Mouse (Mus musculus) heart, postnatal 0 days (tissue): Measurements from ENCODE around the gene Zc3h6. TPM values are rescaled to one million over a fixed set of nuclear protein-coding genes. Genes with fewer than 3 reads are reported as not detected.

Source experiments
- ATAC-seq: fragments of 200-750 bp; cut with Nextera tagmentation; 2 replicates; pipeline ENCODE4 v1.8.0; 2017; ENCODE audit warnings: low read depth, moderate number of reproducible peaks, moderate library complexity; ENCODE audit not compliant: insufficient read depth
- DNase-seq: peaks from one replicate; pipeline ENCODE4 v3.0.0-alpha.2; 2016; ENCODE audit warnings: low spot score
- H3K27ac ChIP-seq: fragments of 300-500 bp; sonication (generic); 2 replicates; pipeline ENCODE4 v1.5.1; 2014; ENCODE audit warnings: low read depth, mild to moderate bottlenecking
- H3K27me3 ChIP-seq: fragments of 300-500 bp; sonication (generic); 2 replicates; pipeline ENCODE4 v1.6.1; 2014; ENCODE audit warnings: low read length, mixed read lengths; ENCODE audit not compliant: control insufficient read depth, insufficient read depth
- H3K36me3 ChIP-seq: fragments of 300-500 bp; sonication (generic); replicated peaks from 2 replicates; pipeline ENCODE4 v1.6.1; 2014; ENCODE audit warnings: low read length, mixed read lengths; ENCODE audit not compliant: control insufficient read depth, insufficient read depth
- H3K4me1 ChIP-seq: fragments of 300-500 bp; sonication (generic); 2 replicates; pipeline ENCODE4 v1.6.1; 2014; ENCODE audit warnings: antibody characterized with exemption; ENCODE audit not compliant: control insufficient read depth, insufficient read depth
- H3K4me2 ChIP-seq: fragments of 300-500 bp; sonication (generic); 2 replicates; pipeline ENCODE4 v1.6.1; 2014; ENCODE audit warnings: low read depth, mild to moderate bottlenecking, low read length, moderate library complexity
- H3K4me3 ChIP-seq: fragments of 300-500 bp; sonication (generic); 2 replicates; pipeline ENCODE4 v1.5.1; 2014; ENCODE audit warnings: low read depth, low read length
- H3K9ac ChIP-seq: fragments of 300-500 bp; sonication (generic); replicated peaks from 2 replicates; pipeline ENCODE4 v1.6.1; 2014; ENCODE audit warnings: low read depth, low read length, mixed read lengths
- H3K9me3 ChIP-seq: fragments of 300-500 bp; sonication (generic); replicated peaks from 2 replicates; pipeline ENCODE4 v1.6.1; 2016; ENCODE audit warnings: low read length; ENCODE audit not compliant: control insufficient read depth
- CTCF ChIP-seq: IDR thresholded peaks from 2 replicates; pipeline ENCODE4 v1.5.1; 2016; ENCODE audit warnings: antibody characterized with exemption, control low read depth, low read depth
- EP300 ChIP-seq: IDR thresholded peaks from 2 replicates; pipeline ENCODE4 v1.6.1; 2016; ENCODE audit warnings: antibody characterized with exemption, low read depth
- WGBS: fragments of 180-500 bp; shearing (Covaris S2); extraction: QIAGEN DNeasy Blood & Tissue Kit; methylation state at CpG from one replicate; pipeline ENCODE4 v1.1.7; 2014; 5-methylcytosine and 5-hydroxymethylcytosine counted together
- polyA plus RNA-seq: library from polyadenylated mRNA; unstranded; fragments of >200 nt; fragmentation: Nextera tagmentation; extraction: Ambion mirVana; gene quantifications from 2 replicates; pipeline ENCODE4 v1.2.1, GENCODE M21; 2015
- total RNA-seq: library from RNA; depleted of rRNA; stranded (reverse); fragments of >200 nt; gene quantifications from 2 replicates; pipeline ENCODE4 v1.2.3, GENCODE M21; 2014; ENCODE audit warnings: low replicate concordance

Gene Zc3h6
- total and polyA plus RNA-seq, 2 experiments from 2014 or later: 1.7 to 3.2 TPM

GRCm38 (mm10) chr2:128967661-128968441 is 649 bp downstream of the Zc3h6 start, which contains the start of gene Gm10762:
Gene Gm10762, minus strand, starts transcription at chr2:128967725.
- Histone ChIP-seq H3K4me2 (peak within 1 kb of the TSS; percentile 61), H3K27me3 (no peaks in the 10 kb centered on the region), H3K4me1 (peaks cover 3% of the 10 kb centered on the region; the same call in 1 of the 2 replicates), H3K9me3 (no peaks in the 10 kb centered on the region), H3K36me3 (no peaks in the 10 kb centered on the region), H3K27ac (peak within 1 kb of the TSS; percentile 100), H3K9ac (peak within 1 kb of the TSS; percentile 96), H3K4me3 (peak within 1 kb of the TSS; percentile 82)
- DNase-seq: peak; percentile 58
- under 1% methylated on average over 77 of the region's 80 CpGs for WGBS
- no peak for TF ChIP-seq EP300
- TF ChIP-seq CTCF: no peak
- peak; percentile 85 for ATAC-seq

- ATAC-seq (no peak), DNase-seq (no peak)
- no peak for TF ChIP-seq CTCF
- no peak for TF ChIP-seq EP300
- Histone ChIP-seq H3K4me1 (peaks cover 8% of the 10 kb centered on the region; the same call in 1 of the 2 replicates), H3K4me3 (peak overlapping the region; percentile 82), H3K9me3 (no peaks in the 10 kb centered on the region), H3K27ac (peak overlapping the region; percentile 100), H3K36me3 (no peaks in the 10 kb centered on the region), H3K4me2 (peak overlapping the region; percentile 61), H3K9ac (no peak overlapping the region), H3K27me3 (no peaks in the 10 kb centered on the region)
Observed at GRCm38 (mm10) chr2:128968475-128969083, 1.4 kb downstream of the Zc3h6 start.

GRCm38 (mm10) chr2:128972301-128972700 is 5.1 kb downstream of the Zc3h6 start:
- TF ChIP-seq EP300 (no peak), CTCF (no peak)
- H3K27me3 ChIP-seq: no peaks in the 10 kb centered on the region
- H3K4me3 ChIP-seq: no peak overlapping the region
- no peak overlapping the region for H3K9ac ChIP-seq
- H3K36me3 ChIP-seq: no peaks in the 10 kb centered on the region
- no peak for ATAC-seq
- H3K4me1 ChIP-seq: 0 out of 2 replicates have a peak, but pooled peaks cover 6% of the 10 kb centered on the region
- no peak overlapping the region for H3K27ac ChIP-seq
- H3K9me3 ChIP-seq: no peaks in the 10 kb centered on the region
- no peak for DNase-seq
- no peak overlapping the region for H3K4me2 ChIP-seq

- H3K36me3 ChIP-seq: no peaks in the 10 kb centered on the region
- H3K4me3 ChIP-seq: no peak overlapping the region
- no peak for DNase-seq
- no peaks in the 10 kb centered on the region for H3K9me3 ChIP-seq
- no peak overlapping the region for H3K9ac ChIP-seq
- 0 out of 2 replicates have a peak, but pooled peaks cover 6% of the 10 kb centered on the region for H3K4me1 ChIP-seq
- no peak overlapping the region for H3K4me2 ChIP-seq
- H3K27me3 ChIP-seq: no peaks in the 10 kb centered on the region
- ATAC-seq: no peak
- no peak overlapping the region for H3K27ac ChIP-seq
- no peak for TF ChIP-seq CTCF
- TF ChIP-seq EP300: no peak
- WGBS: 75% methylated on average over 4 of the region's 4 CpGs
Observed at GRCm38 (mm10) chr2:128975572-128975971, 8.4 kb downstream of the Zc3h6 start.

DNA sequence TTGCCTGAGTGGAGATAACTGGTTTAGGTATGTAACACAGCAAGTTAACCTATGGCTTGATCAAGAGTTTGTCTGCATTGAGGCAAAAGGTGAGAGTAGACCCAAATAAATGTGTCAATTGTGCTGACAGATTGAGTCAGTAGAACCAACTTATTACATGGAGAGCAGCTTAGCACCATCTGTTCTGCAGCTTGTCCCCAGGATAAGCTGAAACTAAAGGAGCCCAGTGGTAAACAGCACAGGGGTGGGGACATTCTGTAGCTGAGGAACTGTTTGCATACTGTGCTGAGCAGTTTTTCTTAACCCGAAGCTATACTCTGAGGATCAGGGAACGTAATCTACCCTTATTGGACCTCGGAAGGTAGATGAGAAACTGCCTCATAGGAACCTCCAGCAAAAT is 17.5 kb downstream of the Zc3h6 start:
- Histone ChIP-seq H3K27me3 (no peaks in the 10 kb centered on the region), H3K4me3 (no peak overlapping the region), H3K27ac (no peak overlapping the region), H3K36me3 (no peaks in the 10 kb centered on the region), H3K4me2 (no peak overlapping the region), H3K4me1 (no peaks in the 10 kb centered on the region), H3K9me3 (no peaks in the 10 kb centered on the region), H3K9ac (no peak overlapping the region)
- no peak for TF ChIP-seq EP300
- TF ChIP-seq CTCF: no peak
- WGBS: 81% methylated on average over 3 of the region's 3 CpGs
- no peak for ATAC-seq
- no peak for DNase-seq
